Mouse (Mus musculus): ENCODE results near the gene Plcb4. TPM values are rescaled to one million over a fixed set of nuclear protein-coding genes. Genes with fewer than 3 reads are reported as not detected.
"Not testable (repeated sequence)": the region's sequence is repeated elsewhere in the genome, so short reads cannot be mapped to it uniquely, and the experiment has no call there.

The Plcb4 gene
- polyA plus RNA-seq, 1 experiment from 2014 or later, result 14.4 TPM

- TF ChIP-seq CTCF (IDR thresholded peaks at IDR 0.05; ENCODE audit: low read depth), result peak; percentile 50
- no peak for TF ChIP-seq EP300 (optimal IDR thresholded peaks at IDR 0.05)
- ATAC-seq (ENCODE audit: low FRiP score, low TSS enrichment), result no peak
- Histone ChIP-seq H3K9ac (ENCODE audit: low read length) (no peak overlapping the region), H3K4me2 (replicated peaks; ENCODE audit: low read depth) (no peak overlapping the region), H3K27ac (replicated peaks) (no peak overlapping the region), H3K4me1 (replicated peaks; ENCODE audit: control insufficient read depth, insufficient read depth) (no peaks in the 10 kb centered on the region), H3K9me3 (ENCODE audit: control insufficient read depth, low read length) (no peaks in the 10 kb centered on the region), H3K4me3 (ENCODE audit: low read depth, low read length) (no peak overlapping the region), H3K36me3 (ENCODE audit: control insufficient read depth, insufficient read depth, low read length) (no peaks in the 10 kb centered on the region), H3K27me3 (ENCODE audit: control insufficient read depth, insufficient read depth, low read length) (no peaks in the 10 kb centered on the region)
- WGBS, result 88% methylated on average over 1 of the region's 1 CpGs
- no peak for DNase-seq (ENCODE audit: low spot score)
Observed at GRCm38 (mm10) chr2:135890083-135890482, 231.3 kb downstream of the Plcb4 start.

GRCm38 (mm10) chr2:135891097-135891496 is 232.3 kb downstream of the Plcb4 start:
- no peak for DNase-seq (ENCODE audit: low spot score)
- Histone ChIP-seq H3K4me2 (replicated peaks; ENCODE audit: low read depth) (no peak overlapping the region), H3K4me1 (replicated peaks; ENCODE audit: control insufficient read depth, insufficient read depth) (no peaks in the 10 kb centered on the region), H3K9me3 (ENCODE audit: control insufficient read depth, low read length) (no peaks in the 10 kb centered on the region), H3K27ac (replicated peaks) (no peak overlapping the region), H3K36me3 (ENCODE audit: control insufficient read depth, insufficient read depth, low read length) (no peaks in the 10 kb centered on the region), H3K4me3 (ENCODE audit: low read depth, low read length) (no peak overlapping the region), H3K27me3 (ENCODE audit: control insufficient read depth, insufficient read depth, low read length) (no peaks in the 10 kb centered on the region), H3K9ac (ENCODE audit: low read length) (no peak overlapping the region)
- WGBS, result 85% methylated on average over 10 of the region's 10 CpGs
- TF ChIP-seq EP300 (optimal IDR thresholded peaks at IDR 0.05) (no peak), CTCF (IDR thresholded peaks at IDR 0.05; ENCODE audit: low read depth) (no peak)
- ATAC-seq (ENCODE audit: low FRiP score, low TSS enrichment), result no peak

GRCm38 (mm10) chr2:135891686-135892085 is 232.9 kb downstream of the Plcb4 start:
- no peaks in the 10 kb centered on the region for H3K36me3 ChIP-seq (ENCODE audit: control insufficient read depth, insufficient read depth, low read length)
- DNase-seq (ENCODE audit: low spot score) (no peak), ATAC-seq (ENCODE audit: low FRiP score, low TSS enrichment) (no peak)
- no peak overlapping the region for H3K9ac ChIP-seq (ENCODE audit: low read length)
- no peak overlapping the region for H3K27ac ChIP-seq (replicated peaks)
- no peaks in the 10 kb centered on the region for H3K27me3 ChIP-seq (ENCODE audit: control insufficient read depth, insufficient read depth, low read length)
- no peak for TF ChIP-seq EP300 (optimal IDR thresholded peaks at IDR 0.05)
- no peak for TF ChIP-seq CTCF (IDR thresholded peaks at IDR 0.05; ENCODE audit: low read depth)
- H3K4me2 ChIP-seq (replicated peaks; ENCODE audit: low read depth), result no peak overlapping the region
- no peak overlapping the region for H3K4me3 ChIP-seq (ENCODE audit: low read depth, low read length)
- 81% methylated on average over 5 of the region's 5 CpGs for WGBS
- no peaks in the 10 kb centered on the region for H3K9me3 ChIP-seq (ENCODE audit: control insufficient read depth, low read length)
- no peaks in the 10 kb centered on the region for H3K4me1 ChIP-seq (replicated peaks; ENCODE audit: control insufficient read depth, insufficient read depth)

- 77% methylated on average over 2 of the region's 2 CpGs for WGBS
- DNase-seq (ENCODE audit: low spot score), result no peak
- Histone ChIP-seq H3K4me1 (replicated peaks; ENCODE audit: control insufficient read depth, insufficient read depth) (no peaks in the 10 kb centered on the region), H3K27ac (replicated peaks) (no peak overlapping the region), H3K27me3 (ENCODE audit: control insufficient read depth, insufficient read depth, low read length) (no peaks in the 10 kb centered on the region), H3K4me3 (ENCODE audit: low read depth, low read length) (no peak overlapping the region), H3K4me2 (replicated peaks; ENCODE audit: low read depth) (no peak overlapping the region), H3K9ac (ENCODE audit: low read length) (no peak overlapping the region), H3K9me3 (ENCODE audit: control insufficient read depth, low read length) (no peaks in the 10 kb centered on the region), H3K36me3 (ENCODE audit: control insufficient read depth, insufficient read depth, low read length) (no peaks in the 10 kb centered on the region)
- no peak for TF ChIP-seq EP300 (optimal IDR thresholded peaks at IDR 0.05)
- no peak for TF ChIP-seq CTCF (IDR thresholded peaks at IDR 0.05; ENCODE audit: low read depth)
- no peak for ATAC-seq (ENCODE audit: low FRiP score, low TSS enrichment)
Observed at GRCm38 (mm10) chr2:135894582-135894981, 235.8 kb downstream of the Plcb4 start.

GRCm38 (mm10) chr2:135898025-135898424 is 239.2 kb downstream of the Plcb4 start:
- Histone ChIP-seq H3K4me1 (replicated peaks; ENCODE audit: control insufficient read depth, insufficient read depth) (no peaks in the 10 kb centered on the region), H3K9me3 (ENCODE audit: control insufficient read depth, low read length) (no peaks in the 10 kb centered on the region), H3K4me2 (replicated peaks; ENCODE audit: low read depth) (no peak overlapping the region), H3K27me3 (ENCODE audit: control insufficient read depth, insufficient read depth, low read length) (no peaks in the 10 kb centered on the region), H3K27ac (replicated peaks) (no peak overlapping the region), H3K9ac (ENCODE audit: low read length) (no peak overlapping the region), H3K36me3 (ENCODE audit: control insufficient read depth, insufficient read depth, low read length) (no peaks in the 10 kb centered on the region), H3K4me3 (ENCODE audit: low read depth, low read length) (no peak overlapping the region)
- ATAC-seq (ENCODE audit: low FRiP score, low TSS enrichment) (no peak), DNase-seq (ENCODE audit: low spot score) (no peak)
- 57% methylated on average over 4 of the region's 4 CpGs for WGBS
- TF ChIP-seq CTCF (IDR thresholded peaks at IDR 0.05; ENCODE audit: low read depth) (no peak), EP300 (optimal IDR thresholded peaks at IDR 0.05) (no peak)

- not testable (repeated sequence) for DNase-seq (ENCODE audit: low spot score); H3K27me3 ChIP-seq (ENCODE audit: control insufficient read depth, insufficient read depth, low read length); H3K4me2 ChIP-seq (replicated peaks; ENCODE audit: low read depth); H3K4me1 ChIP-seq (replicated peaks; ENCODE audit: control insufficient read depth, insufficient read depth); H3K27ac ChIP-seq (replicated peaks); H3K9me3 ChIP-seq (ENCODE audit: control insufficient read depth, low read length); H3K4me3 ChIP-seq (ENCODE audit: low read depth, low read length); ATAC-seq (ENCODE audit: low FRiP score, low TSS enrichment); H3K36me3 ChIP-seq (ENCODE audit: control insufficient read depth, insufficient read depth, low read length); H3K9ac ChIP-seq (ENCODE audit: low read length)
- WGBS, result 83% methylated on average over 4 of the region's 4 CpGs
Observed at GRCm38 (mm10) chr2:135899931-135900330, 241.1 kb downstream of the Plcb4 start.
